Mouse (Mus musculus): ENCODE data around the gene Sh3bgrl. TPM values are rescaled to one million over a fixed set of nuclear protein-coding genes. Genes with fewer than 3 reads are reported as not detected.

Sh3bgrl gene
- polyA plus RNA-seq, 1 experiment from 2014 or later = 55.0 TPM

DNA sequence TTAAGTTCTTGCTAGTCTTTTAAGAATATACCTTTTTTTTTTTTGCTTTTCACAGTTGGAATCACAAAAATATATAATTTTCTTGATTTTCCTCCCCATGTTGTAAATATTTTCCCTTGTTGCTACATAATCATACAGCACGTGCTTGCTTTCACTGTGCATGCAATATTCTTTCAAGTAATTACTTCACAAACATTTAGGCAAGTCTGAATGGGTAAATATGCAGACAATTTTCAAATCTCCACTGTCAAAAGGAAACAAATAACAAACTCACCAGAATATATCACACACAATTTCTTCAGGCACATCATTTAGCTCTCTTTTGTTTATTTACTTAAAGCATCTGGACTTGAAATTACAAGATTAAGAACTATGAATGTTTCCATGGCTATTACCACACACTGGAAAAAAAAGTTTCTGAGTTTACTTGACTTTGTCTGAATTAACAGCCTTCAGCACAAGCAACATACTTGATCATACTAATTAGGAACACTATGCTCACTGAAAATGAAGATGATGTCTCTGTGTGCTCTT, 46.2 kb downstream of the Sh3bgrl start:
- Histone ChIP-seq H3K27ac (ENCODE audit: low read length) (no peak overlapping the region), H3K4me1 (ENCODE audit: control insufficient read depth, low read depth, low read length) (no peaks in the 10 kb centered on the region), H3K4me2 (ENCODE audit: low read depth, low read length) (no peak overlapping the region), H3K9ac (ENCODE audit: low read depth, low read length) (no peak overlapping the region), H3K36me3 (ENCODE audit: control insufficient read depth, insufficient read depth) (no peaks in the 10 kb centered on the region), H3K4me3 (ENCODE audit: low read depth, low read length) (no peak overlapping the region), H3K27me3 (ENCODE audit: control insufficient read depth, insufficient read depth, low read depth, low read length) (no peaks in the 10 kb centered on the region), H3K9me3 (replicated peaks; ENCODE audit: control insufficient read depth, low read length) (no peaks in the 10 kb centered on the region)
- no peak for ATAC-seq (ENCODE audit: low read depth)
- 53% methylated on average over 1 of the region's 1 CpGs for WGBS (ENCODE audit: insufficient replicate concordance)

DNA sequence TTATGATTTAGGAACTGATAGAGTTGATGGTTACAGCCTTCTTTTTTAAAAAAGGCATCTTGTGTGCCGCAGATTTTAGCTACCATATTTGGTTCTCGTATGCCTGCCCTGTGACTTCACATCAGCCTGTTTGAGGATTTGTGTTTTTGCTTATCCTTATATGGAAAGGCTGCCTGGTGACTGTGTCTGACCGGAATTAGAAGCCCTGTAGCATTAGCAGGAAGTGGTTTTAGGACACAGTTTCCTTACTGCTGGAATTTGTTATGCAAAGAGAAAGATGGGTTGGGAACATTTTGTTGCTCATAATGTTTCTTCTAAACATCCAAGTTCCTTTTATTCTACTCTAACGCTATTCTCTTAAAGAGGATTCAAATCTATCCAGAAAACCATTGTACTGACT, 47.1 kb downstream of the Sh3bgrl start:
- WGBS (ENCODE audit: insufficient replicate concordance) = 51% methylated on average over 4 of the region's 4 CpGs
- H3K36me3 ChIP-seq (ENCODE audit: control insufficient read depth, insufficient read depth) = no peaks in the 10 kb centered on the region
- no peaks in the 10 kb centered on the region for H3K9me3 ChIP-seq (replicated peaks; ENCODE audit: control insufficient read depth, low read length)
- no peak for ATAC-seq (ENCODE audit: low read depth)
- H3K4me1 ChIP-seq (ENCODE audit: control insufficient read depth, low read depth, low read length) = no peaks in the 10 kb centered on the region
- no peak overlapping the region for H3K4me3 ChIP-seq (ENCODE audit: low read depth, low read length)
- no peak overlapping the region for H3K9ac ChIP-seq (ENCODE audit: low read depth, low read length)
- H3K27me3 ChIP-seq (ENCODE audit: control insufficient read depth, insufficient read depth, low read depth, low read length) = no peaks in the 10 kb centered on the region
- H3K4me2 ChIP-seq (ENCODE audit: low read depth, low read length) = no peak overlapping the region
- H3K27ac ChIP-seq (ENCODE audit: low read length) = no peak overlapping the region

GRCm38 (mm10) chrX:109145779-109146178, 50.6 kb downstream of the Sh3bgrl start:
- peak; percentile 82 for ATAC-seq (ENCODE audit: low read depth)
- H3K27ac ChIP-seq (ENCODE audit: low read length) = no peak overlapping the region
- WGBS (ENCODE audit: insufficient replicate concordance) = 65% methylated on average over 6 of the region's 6 CpGs

DNA sequence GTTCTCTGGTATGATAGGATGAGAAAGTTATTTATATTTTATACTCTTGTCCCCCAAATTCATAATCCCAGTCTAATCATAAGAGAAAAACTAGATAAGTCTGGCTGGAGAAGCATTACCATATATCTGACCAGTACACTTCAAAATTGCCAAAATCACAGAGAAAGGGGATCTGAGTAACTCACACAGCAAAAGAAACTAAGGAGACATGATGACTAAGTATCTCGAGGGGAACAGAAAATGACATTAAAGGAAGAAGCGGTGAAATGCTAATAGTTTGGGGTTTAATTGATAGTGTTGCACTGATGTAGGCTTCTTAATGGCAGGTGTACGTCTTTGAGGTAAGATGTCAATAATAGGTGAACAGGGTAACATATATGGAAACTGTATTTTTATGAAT, 51.9 kb downstream of the Sh3bgrl start:
- no peaks in the 10 kb centered on the region for H3K36me3 ChIP-seq (ENCODE audit: control insufficient read depth, insufficient read depth)
- ATAC-seq (ENCODE audit: low read depth) = no peak
- no peak overlapping the region for H3K4me2 ChIP-seq (ENCODE audit: low read depth, low read length)
- no peaks in the 10 kb centered on the region for H3K4me1 ChIP-seq (ENCODE audit: control insufficient read depth, low read depth, low read length)
- no peak overlapping the region for H3K4me3 ChIP-seq (ENCODE audit: low read depth, low read length)
- no peaks in the 10 kb centered on the region for H3K9me3 ChIP-seq (replicated peaks; ENCODE audit: control insufficient read depth, low read length)
- 67% methylated on average over 3 of the region's 3 CpGs for WGBS (ENCODE audit: insufficient replicate concordance)
- no peaks in the 10 kb centered on the region for H3K27me3 ChIP-seq (ENCODE audit: control insufficient read depth, insufficient read depth, low read depth, low read length)
- no peak overlapping the region for H3K27ac ChIP-seq (ENCODE audit: low read length)
- no peak overlapping the region for H3K9ac ChIP-seq (ENCODE audit: low read depth, low read length)

More at GRCm38 (mm10) chrX:109145779-109146178, 50.6 kb downstream of the Sh3bgrl start:
- H3K4me3 ChIP-seq (ENCODE audit: low read depth, low read length) = no peak overlapping the region
- H3K27me3 ChIP-seq (ENCODE audit: control insufficient read depth, insufficient read depth, low read depth, low read length) = no peaks in the 10 kb centered on the region
- H3K4me1 ChIP-seq (ENCODE audit: control insufficient read depth, low read depth, low read length) = no peaks in the 10 kb centered on the region
- H3K4me2 ChIP-seq (ENCODE audit: low read depth, low read length) = no peak overlapping the region
- no peaks in the 10 kb centered on the region for H3K36me3 ChIP-seq (ENCODE audit: control insufficient read depth, insufficient read depth)
- no peak overlapping the region for H3K9ac ChIP-seq (ENCODE audit: low read depth, low read length)
- no peaks in the 10 kb centered on the region for H3K9me3 ChIP-seq (replicated peaks; ENCODE audit: control insufficient read depth, low read length)

GRCm38 (mm10) chrX:109151228-109151627, 56.1 kb downstream of the Sh3bgrl start:
- H3K9me3 ChIP-seq (replicated peaks; ENCODE audit: control insufficient read depth, low read length) = no peaks in the 10 kb centered on the region
- no peak overlapping the region for H3K9ac ChIP-seq (ENCODE audit: low read depth, low read length)
- no peak for ATAC-seq (ENCODE audit: low read depth)
- no peak overlapping the region for H3K4me3 ChIP-seq (ENCODE audit: low read depth, low read length)
- H3K4me2 ChIP-seq (ENCODE audit: low read depth, low read length) = no peak overlapping the region
- H3K36me3 ChIP-seq (ENCODE audit: control insufficient read depth, insufficient read depth) = no peaks in the 10 kb centered on the region
- H3K27ac ChIP-seq (ENCODE audit: low read length) = no peak overlapping the region
- no peaks in the 10 kb centered on the region for H3K4me1 ChIP-seq (ENCODE audit: control insufficient read depth, low read depth, low read length)
- 75% methylated on average over 2 of the region's 2 CpGs for WGBS (ENCODE audit: insufficient replicate concordance)
- H3K27me3 ChIP-seq (ENCODE audit: control insufficient read depth, insufficient read depth, low read depth, low read length) = no peaks in the 10 kb centered on the region

- Histone ChIP-seq H3K27ac (ENCODE audit: low read length) (no peak overlapping the region), H3K9me3 (replicated peaks; ENCODE audit: control insufficient read depth, low read length) (no peaks in the 10 kb centered on the region), H3K27me3 (ENCODE audit: control insufficient read depth, insufficient read depth, low read depth, low read length) (no peaks in the 10 kb centered on the region), H3K4me1 (ENCODE audit: control insufficient read depth, low read depth, low read length) (no peaks in the 10 kb centered on the region), H3K4me2 (ENCODE audit: low read depth, low read length) (no peak overlapping the region), H3K36me3 (ENCODE audit: control insufficient read depth, insufficient read depth) (no peaks in the 10 kb centered on the region), H3K4me3 (ENCODE audit: low read depth, low read length) (no peak overlapping the region), H3K9ac (ENCODE audit: low read depth, low read length) (no peak overlapping the region)
- 61% methylated on average over 1 of the region's 1 CpGs for WGBS (ENCODE audit: insufficient replicate concordance)
- no peak for ATAC-seq (ENCODE audit: low read depth)
Measured at GRCm38 (mm10) chrX:109160326-109160725, 65.2 kb downstream of the Sh3bgrl start.

- 59% methylated on average over 4 of the region's 4 CpGs for WGBS (ENCODE audit: insufficient replicate concordance)
- Histone ChIP-seq H3K9me3 (replicated peaks; ENCODE audit: control insufficient read depth, low read length) (no peaks in the 10 kb centered on the region), H3K27me3 (ENCODE audit: control insufficient read depth, insufficient read depth, low read depth, low read length) (no peaks in the 10 kb centered on the region), H3K4me2 (ENCODE audit: low read depth, low read length) (no peak overlapping the region), H3K4me3 (ENCODE audit: low read depth, low read length) (no peak overlapping the region), H3K36me3 (ENCODE audit: control insufficient read depth, insufficient read depth) (no peaks in the 10 kb centered on the region), H3K27ac (ENCODE audit: low read length) (no peak overlapping the region), H3K4me1 (ENCODE audit: control insufficient read depth, low read depth, low read length) (no peaks in the 10 kb centered on the region), H3K9ac (ENCODE audit: low read depth, low read length) (no peak overlapping the region)
- ATAC-seq (ENCODE audit: low read depth) = no peak
Measured at GRCm38 (mm10) chrX:109160901-109161300, 65.7 kb downstream of the Sh3bgrl start.

- H3K4me3 ChIP-seq (ENCODE audit: low read depth, low read length) = no peak overlapping the region
- no peak overlapping the region for H3K27ac ChIP-seq (ENCODE audit: low read length)
- H3K27me3 ChIP-seq (ENCODE audit: control insufficient read depth, insufficient read depth, low read depth, low read length) = no peaks in the 10 kb centered on the region
- no peak for ATAC-seq (ENCODE audit: low read depth)
- no peaks in the 10 kb centered on the region for H3K9me3 ChIP-seq (replicated peaks; ENCODE audit: control insufficient read depth, low read length)
- 40% methylated on average over 2 of the region's 2 CpGs for WGBS (ENCODE audit: insufficient replicate concordance)
- H3K4me1 ChIP-seq (ENCODE audit: control insufficient read depth, low read depth, low read length) = no peaks in the 10 kb centered on the region
- H3K4me2 ChIP-seq (ENCODE audit: low read depth, low read length) = no peak overlapping the region
- H3K9ac ChIP-seq (ENCODE audit: low read depth, low read length) = no peak overlapping the region
- no peaks in the 10 kb centered on the region for H3K36me3 ChIP-seq (ENCODE audit: control insufficient read depth, insufficient read depth)
Measured at GRCm38 (mm10) chrX:109175038-109175437, 79.9 kb downstream of the Sh3bgrl start.

DNA sequence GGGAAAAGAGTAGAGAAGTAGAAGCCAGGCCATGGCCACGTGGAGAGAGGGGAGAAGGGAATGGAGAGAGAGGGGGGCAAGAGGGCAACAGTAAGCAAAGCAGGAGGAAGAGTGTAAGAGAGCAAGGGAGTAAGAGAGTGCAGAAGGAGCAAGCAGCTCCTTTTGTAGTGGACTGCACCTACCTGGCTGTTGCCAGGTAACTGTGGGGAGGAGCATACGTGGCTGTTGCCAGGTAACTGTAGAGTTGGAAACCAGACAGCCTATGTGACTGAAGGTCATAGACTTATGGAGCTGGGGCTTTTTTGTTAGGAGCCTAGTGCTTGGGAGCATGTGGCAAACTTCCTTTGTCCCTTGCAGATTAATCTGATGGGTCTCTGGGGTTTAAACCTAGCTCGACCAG, 80.3 kb downstream of the Sh3bgrl start:
- Histone ChIP-seq H3K36me3 (ENCODE audit: control insufficient read depth, insufficient read depth) (no peaks in the 10 kb centered on the region), H3K9me3 (replicated peaks; ENCODE audit: control insufficient read depth, low read length) (no peaks in the 10 kb centered on the region), H3K4me1 (ENCODE audit: control insufficient read depth, low read depth, low read length) (no peaks in the 10 kb centered on the region), H3K27me3 (ENCODE audit: control insufficient read depth, insufficient read depth, low read depth, low read length) (no peaks in the 10 kb centered on the region), H3K9ac (ENCODE audit: low read depth, low read length) (no peak overlapping the region), H3K4me2 (ENCODE audit: low read depth, low read length) (no peak overlapping the region), H3K27ac (ENCODE audit: low read length) (no peak overlapping the region), H3K4me3 (ENCODE audit: low read depth, low read length) (no peak overlapping the region)
- ATAC-seq (ENCODE audit: low read depth) = no peak
- WGBS (ENCODE audit: insufficient replicate concordance) = 40% methylated on average over 3 of the region's 3 CpGs

Measured in liver, embryonic 16.5 days (tissue).